Mouse (Mus musculus): ENCODE data around the gene Mphosph9.
"Not testable (repeated sequence)": the region's sequence is repeated elsewhere in the genome, so short reads cannot be mapped to it uniquely, and the experiment has no call there.

Mphosph9 gene

DNA sequence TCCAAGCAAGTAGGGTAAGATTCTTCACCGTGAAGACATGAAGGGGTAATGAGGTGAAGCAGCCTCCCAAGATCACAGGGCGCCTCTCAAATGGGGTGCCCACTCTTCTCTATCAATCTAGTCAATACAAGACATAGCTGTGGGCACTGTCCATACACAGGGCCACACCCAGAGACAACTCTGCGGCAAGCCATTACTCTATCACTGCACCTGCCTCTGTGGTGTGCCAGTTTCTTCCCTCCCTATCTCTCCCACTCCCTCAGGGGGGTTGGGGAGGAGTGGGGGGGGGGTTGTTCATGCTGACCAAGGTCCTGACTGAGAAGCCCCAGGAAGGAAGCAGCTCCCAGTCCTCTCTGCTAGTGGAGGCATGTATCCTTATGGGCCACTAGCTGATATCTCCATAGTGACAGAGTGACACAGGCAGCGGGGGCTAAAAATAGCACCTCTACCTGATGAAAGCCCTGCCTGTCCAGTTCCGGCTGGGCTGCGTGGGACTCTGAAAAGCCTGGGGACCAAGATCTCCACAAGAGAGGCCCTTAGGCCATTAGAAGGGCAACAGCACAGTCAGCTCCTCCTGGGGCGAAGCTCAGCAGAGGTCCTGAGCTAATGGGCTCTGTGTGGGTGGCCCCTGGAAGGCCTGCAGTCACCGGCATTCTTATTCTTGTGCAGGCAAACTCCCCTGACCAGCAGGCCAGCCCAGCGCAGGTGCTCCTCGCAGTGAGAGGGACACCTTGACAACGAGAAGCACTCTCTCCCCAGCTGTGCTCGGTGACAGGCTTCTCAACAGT is 93.7 kb downstream of the Mphosph9 start:
- no peak for DNase-seq

DNA sequence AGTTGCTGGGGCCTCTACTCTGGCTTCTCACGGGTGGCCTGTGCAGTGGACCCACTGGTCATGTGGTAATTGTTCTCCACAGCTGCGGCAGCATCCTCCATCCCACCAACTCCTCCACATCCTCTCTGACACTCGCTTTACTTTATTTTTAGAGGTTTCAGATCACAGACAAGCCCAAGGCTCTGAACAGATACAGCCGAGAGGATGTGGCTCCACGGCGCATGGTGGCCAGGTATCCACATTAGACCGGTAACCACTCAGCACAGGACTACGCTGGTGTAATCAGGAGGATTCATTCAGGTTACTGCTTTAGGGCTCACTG is 94.7 kb downstream of the Mphosph9 start:
- no peak for DNase-seq

DNA sequence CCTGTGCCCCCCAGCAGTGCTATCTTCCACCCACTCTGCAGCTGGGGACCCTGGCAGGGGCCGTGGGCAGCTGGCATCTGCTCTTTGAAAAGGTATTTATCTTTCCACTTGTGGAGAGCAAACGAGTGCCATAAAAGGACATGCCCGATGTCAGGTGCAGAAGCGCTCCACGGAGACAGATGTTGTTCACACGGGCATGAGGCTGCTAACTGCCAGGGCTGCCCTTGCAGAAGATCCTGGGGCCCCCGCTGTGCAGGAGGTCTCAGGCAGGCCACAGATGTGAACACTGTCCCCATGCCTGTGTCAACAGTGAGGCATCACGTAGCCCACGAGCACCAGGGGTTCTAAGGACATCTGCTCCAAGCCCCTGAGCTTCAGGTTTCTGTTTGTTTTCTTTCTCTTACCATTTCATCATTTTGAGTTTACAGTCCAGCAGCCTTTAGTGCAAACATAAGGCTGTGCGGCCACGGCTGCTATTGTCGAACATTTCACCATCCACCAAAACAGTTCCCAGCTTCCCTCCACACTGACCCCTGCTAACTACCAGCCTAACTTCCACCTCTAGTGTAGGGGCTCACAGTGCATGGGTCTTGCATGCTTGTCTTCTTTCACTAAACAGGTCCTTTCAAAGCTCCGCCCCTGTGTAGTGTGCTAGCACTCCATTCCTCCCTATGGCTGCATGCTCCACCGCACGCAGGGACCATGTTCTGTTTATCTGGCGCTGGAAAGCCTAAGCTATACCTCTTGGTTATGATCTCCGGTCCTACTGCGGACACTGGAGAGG is 95.2 kb downstream of the Mphosph9 start:
- no peak for DNase-seq

DNA sequence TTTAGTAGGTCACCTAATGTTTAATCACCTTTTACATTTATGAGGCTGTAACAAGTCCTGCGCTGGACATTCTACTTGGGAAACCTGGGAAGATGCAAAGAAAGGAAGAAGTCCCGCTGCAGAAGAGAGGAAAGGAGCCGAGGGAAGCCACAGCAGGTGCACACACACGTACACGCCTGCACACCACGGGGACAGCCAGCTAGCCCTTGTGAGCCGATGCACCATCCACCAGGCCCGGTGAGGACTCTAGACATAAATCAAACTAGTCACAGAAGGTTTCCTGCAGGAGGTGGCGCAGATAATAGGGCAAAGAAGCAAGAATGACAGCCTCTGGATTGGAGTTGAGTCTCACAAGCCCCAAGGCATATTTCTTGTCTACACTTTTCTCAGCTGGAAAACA is 97.3 kb downstream of the Mphosph9 start:
- no peak for DNase-seq

DNA sequence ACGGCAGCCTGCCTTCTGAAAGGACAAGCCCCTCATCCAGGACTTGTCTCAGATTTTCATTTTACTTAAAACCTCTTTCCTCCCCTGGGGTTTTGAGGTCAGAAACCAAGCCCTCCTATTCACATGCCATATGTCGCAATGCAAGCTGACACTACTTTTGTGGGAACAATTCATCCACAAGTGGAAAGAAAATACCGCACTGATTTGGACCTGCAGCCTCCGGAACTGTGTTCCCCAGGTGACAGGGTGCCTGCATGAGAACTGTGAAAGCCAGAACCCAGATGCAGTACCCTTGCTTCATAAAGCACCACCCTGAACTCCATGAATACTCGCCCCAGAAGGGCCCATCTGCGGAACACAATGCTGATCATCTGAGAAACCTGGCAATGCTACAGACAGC is 100.6 kb downstream of the Mphosph9 start:
- DNase-seq = no peak

DNA sequence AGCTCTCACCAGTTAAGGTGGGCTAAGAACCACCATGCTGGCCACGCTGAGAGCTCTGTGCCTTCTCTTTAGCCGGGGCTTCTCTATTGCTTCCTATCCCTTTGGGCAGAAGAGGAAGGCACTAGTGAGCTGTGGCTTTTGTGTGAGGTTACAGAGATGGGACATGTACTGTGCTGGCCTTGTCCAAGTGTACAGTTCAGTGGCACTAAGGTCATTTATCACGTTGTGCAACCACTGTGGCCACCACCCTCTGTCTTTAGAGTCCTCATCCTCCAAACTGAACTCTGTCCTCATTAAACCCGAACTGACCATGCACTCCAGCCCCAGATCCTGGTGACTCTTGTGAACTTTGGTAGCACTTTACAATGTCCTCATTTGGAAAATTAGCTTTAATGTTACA is 101.3 kb downstream of the Mphosph9 start:
- DNase-seq = no peak

DNA sequence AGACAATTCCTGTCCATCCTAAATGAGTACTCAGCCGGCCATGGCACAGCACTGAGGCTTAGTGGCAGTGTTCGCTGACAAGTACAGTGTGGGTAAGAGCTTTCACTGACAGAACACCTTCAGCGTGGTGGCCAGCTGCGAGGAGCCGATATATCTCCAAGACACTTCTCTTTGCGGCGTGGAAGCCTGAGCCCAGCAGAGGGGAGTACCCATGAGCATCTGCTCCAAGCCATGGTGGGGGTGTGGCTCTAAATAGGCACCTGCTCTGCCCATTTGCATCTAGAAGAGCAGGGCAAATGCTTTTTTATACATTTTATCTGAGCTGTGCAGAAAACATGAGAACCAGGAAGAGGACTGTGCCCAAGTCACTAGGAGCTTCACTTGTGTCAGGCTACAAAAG is 101.9 kb downstream of the Mphosph9 start:
- no peak for DNase-seq

DNA sequence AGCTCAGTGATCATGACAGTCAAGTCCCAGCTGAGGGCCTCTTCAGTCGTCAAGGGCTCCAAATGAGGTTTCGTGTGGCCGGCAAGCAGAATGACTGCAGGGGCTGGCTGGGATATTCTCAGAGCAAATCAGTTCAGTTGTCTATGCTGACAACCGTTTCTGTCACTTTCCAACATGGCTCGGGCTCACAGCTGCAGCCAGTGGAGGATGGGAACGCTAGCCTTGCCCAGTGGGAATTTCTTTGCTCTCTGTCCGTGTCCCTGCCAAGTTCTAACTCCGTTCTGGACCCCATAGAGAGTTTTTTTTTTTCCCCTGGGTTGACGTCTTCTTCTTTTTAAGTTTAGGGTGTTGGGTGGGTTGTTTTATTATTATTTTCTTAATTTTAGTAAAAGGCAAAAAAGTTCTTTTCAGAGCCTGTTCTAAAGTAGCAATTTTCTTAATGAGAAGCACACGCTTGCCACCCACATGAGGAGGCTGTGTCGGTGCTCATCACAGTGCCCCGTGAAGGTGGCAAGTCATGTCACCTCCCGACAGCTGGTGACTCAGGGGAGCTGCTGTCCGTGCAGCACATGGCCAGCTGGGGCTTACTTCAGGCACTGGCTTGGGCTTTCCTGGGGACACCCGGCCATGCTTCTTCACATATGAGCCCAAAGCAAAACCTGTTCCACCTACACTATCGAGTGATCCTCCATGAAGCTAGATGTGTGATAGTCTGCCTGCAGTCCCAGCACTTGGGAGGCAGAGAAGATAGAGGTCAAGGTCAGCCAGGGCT is 103.3 kb downstream of the Mphosph9 start:
- no peak for DNase-seq

DNA sequence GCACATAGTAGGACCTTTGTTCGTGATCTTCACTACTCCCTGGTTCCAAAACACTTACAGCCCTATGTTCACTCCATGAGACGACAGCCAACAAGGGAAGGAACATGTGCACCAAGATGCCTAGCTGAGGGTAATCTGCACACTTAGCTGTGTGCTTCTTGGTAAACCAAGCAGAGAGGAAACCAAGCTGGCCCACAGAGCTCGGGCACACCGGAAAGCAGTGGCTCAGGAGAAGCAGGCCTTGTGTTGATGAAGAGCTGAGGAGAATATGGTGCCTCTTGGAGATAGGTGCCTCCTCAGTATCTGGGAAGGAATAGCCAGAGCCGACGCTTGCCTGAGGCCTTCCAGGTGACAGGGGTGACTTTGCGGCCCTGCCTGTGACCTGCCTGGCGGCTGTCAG is 104.2 kb downstream of the Mphosph9 start:
- no peak for DNase-seq

DNA sequence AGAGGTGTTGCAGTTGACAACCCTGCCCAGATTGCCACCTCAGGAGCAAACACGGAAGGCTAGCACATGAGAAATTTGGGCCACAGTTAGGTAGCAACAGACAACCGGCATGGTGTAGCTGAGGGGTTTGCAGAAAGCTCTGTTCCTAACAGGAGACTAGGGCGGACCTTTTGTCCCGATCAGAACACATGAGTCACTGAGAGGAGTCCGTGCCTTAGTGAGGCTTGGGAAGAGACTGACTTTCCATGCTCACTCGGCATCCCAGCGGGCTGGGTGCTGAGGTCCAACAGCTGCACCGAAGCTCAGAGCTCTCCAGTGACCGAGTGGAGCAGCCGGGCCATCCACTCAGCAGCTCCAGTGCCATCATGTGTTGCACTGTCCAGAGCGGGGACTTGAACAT is 105.1 kb downstream of the Mphosph9 start:
- no peak for DNase-seq

DNA sequence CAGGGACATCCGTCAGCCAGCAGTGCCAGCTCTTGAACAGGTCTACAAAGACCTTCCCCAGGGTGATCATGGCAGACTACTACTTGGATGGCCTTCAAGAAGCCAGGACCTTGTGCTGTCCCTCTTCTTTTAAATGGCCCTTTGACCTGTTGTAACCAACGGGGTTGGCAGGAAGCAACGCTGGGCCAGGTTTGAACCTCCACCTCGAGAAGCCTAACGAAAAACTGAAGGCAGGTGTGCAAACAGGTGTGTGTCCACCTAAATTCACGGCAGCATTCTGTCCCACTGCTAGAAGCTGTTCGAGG is 106.1 kb downstream of the Mphosph9 start:
- no peak for DNase-seq

DNA sequence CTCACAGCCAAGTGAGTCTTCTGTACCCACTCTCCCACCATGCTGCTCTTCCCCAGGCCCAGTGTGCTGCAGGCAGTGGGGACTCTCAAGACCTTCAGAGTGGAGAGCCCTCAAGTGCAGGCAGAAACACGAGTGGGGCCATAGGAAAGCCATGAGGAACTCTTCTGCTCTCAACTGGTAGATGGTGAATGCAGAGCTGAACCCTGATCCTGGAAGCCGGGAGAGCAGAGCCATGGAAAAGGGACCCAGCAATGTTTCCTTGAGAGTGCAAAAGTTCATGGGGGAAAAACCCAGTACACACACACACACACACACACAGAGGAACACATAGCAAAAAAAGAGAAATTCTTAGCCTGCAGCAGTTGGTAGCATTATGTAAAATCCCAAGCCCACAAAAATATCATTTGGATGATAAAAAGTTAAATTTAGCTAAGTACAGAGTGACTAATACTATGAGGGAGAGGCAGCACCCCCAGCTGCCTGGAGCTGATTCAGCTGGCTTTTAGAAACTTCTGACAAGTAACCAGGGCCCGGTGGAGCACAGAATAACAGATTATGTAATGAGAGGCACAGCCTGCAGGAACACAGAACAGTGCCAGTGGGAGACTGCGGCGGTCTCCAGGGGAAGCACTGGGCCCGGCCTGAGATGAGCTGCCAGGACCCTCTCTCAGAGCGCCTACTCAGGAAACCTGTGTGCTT is 106.6 kb downstream of the Mphosph9 start:
- peak; percentile 35 for DNase-seq

DNA sequence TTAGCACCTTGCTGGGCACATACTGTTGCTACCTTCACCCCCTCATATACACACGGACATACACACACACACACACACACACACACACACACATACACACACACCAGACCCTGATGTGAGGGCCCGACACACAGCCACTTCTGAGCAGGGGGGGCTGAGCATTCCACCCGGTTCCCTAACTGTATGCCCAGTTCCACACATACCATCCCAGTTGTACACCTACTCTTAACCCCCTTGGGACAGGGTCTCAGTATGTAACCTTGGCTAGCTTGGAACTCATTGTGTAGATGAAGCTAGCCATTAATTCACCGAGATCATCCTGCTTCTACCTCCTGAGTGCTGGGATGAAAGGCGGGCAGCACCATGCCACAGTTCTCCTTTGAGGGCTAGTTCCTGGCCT is 107.2 kb downstream of the Mphosph9 start:
- no peak for DNase-seq

DNA sequence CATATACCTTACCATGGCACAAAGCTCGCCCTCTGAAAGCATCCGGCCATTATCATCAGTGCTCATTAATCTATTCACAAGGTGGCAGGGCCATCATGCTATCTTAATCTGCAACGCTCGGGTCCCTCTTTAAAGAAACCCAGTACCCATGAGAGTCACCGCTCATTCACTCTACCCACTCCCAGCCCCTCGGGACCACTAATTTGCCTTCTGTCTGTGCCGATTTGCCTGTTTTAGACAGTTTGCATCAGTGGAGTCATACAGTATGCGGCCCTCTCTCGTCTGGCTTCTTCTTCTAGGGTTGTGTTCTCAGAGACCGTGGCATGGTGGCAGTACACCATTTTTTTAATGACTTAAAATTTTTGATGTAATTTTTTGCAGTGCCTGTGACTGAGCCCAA is 108.3 kb downstream of the Mphosph9 start:
- no peak for DNase-seq

DNA sequence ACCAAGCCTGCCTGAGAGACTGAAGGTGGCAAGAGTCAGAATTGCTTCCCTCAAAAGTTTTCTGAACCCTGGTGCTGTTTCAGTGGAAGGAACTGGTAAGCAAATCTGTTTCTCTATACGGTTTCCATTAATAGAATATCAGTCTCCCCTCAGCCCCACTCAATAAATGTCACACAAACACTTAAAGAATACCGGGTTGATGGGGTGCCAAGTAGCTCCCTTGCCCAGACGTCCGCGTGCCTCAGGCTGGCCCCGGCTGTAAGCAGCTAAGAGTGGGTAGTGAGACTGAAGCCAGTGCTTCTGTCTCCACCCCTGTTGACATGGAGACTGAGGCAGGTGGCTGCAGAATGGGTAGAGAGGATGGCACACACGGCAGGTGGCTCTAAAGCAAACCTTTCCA is 108.8 kb downstream of the Mphosph9 start:
- no peak for DNase-seq

DNA sequence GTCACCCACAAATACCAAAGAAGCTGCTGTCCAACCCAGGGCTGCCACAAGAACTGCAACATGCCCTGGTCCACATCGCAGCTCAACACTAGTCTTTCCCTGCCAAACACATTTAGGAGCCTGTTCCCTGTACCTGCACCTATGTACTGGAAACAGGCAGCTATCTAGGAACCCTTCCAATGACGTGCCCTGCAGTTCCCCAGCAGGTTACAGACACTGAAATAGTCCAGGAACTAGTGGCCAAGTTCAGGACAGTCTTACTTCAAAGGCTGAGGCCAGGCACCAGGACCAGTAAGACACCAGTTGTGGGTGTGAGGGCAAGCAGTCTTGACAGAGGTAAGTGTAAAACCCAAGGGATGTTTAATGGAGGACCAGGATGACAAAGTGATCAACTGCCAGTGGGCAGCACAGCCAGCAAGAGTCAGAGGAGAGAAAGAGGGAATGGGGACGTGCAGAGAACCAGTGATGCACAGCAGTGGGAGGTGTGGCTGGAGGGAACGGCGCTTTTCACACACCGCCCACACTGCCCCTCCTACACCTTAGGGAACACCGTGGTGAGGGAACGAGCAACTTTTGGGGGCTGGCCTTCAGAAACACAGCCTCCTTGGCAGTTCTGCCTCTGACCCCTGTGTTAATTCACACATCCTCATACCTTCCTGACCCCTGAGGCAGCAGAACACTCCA is 110.1 kb downstream of the Mphosph9 start:
- DNase-seq = no peak

DNA sequence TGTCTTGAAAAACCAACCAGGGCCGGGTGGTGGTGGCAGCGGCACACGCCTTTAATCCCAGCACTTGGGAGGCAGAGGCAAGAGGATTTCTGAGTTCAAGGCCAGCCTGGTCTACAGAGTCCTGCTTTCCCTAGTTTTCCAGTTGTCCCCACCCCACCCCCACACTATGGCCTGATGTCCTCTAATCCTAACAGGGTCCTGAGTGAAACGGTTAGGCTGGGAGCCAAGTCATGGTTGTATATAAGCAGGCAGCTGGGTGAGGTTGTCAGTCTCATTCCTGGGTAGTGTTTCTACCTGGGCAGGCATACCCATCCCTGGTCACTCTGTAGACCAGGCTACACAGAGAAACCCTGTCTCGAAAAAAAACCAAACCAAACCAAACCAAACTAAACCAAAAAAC is 110.7 kb downstream of the Mphosph9 start:
- not testable (repeated sequence) for DNase-seq

DNA sequence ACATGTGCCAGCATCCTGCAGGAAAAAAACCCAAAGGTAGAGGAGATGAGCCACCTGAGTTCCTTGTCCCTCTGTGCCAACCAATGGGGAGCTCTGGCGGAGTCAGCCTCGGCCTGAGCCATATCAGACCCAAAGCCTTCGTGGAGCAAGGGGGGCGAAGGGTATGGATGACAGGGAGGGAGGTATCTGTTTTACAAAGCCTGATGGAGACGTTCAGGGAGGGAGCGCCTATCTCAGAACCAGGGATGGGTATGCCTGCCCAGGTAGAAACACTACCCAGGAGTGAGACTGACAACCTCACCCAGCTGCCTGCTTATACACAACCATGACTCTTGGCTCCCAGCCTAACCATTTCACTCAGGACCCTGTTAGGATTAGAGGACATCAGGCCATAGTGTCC is 111.4 kb downstream of the Mphosph9 start:
- no peak for DNase-seq

DNA sequence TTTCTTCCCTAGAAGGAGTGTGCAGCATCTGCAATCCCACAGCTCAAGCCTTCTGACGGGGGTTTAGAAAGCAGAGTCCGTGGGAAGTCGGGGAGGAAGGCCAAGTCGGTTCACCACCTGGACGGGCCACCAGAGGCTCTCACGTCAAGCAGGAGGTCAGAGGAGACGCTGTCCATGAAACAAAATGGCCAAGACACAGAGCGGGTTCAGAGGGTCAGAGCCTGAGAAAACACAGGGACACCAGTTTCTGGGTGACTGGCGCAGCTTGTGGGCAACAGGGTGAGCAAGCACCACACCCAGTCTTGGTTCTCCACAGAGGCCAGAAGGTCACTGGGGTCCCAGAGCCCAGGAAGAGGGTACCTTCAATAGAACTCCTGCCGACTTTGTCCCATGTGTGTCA is 112.1 kb downstream of the Mphosph9 start:
- no peak for DNase-seq

DNA sequence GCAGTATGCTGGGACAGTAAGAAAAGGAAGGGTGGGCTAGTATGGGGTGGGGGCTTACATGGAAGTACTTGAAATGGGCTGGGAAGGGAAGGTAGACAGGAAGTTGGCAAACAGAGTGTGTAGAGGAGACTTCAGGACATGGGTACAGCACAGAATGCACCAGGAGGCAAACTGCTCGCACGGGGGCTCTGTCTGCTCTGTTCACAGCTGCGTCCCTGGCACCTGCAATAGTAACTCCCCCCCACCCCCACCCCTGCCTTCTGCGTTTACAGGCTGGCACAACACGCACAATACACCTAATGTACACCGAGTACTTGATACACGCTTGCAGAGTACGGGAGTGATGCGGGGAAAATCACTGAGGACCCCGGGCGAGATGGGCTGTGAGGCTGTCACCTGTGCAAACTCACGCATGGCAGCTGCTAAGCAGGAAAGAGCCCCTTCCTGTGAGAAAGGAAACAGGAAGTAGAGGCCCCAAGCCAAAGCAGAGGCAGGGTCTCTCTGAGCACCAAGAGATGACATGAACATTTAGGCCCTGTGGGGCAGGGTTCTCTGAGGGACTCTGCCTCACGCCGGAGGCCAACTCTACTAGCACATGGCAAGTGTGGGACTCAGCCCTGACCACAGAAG is 113.1 kb downstream of the Mphosph9 start:
- no peak for DNase-seq

DNA sequence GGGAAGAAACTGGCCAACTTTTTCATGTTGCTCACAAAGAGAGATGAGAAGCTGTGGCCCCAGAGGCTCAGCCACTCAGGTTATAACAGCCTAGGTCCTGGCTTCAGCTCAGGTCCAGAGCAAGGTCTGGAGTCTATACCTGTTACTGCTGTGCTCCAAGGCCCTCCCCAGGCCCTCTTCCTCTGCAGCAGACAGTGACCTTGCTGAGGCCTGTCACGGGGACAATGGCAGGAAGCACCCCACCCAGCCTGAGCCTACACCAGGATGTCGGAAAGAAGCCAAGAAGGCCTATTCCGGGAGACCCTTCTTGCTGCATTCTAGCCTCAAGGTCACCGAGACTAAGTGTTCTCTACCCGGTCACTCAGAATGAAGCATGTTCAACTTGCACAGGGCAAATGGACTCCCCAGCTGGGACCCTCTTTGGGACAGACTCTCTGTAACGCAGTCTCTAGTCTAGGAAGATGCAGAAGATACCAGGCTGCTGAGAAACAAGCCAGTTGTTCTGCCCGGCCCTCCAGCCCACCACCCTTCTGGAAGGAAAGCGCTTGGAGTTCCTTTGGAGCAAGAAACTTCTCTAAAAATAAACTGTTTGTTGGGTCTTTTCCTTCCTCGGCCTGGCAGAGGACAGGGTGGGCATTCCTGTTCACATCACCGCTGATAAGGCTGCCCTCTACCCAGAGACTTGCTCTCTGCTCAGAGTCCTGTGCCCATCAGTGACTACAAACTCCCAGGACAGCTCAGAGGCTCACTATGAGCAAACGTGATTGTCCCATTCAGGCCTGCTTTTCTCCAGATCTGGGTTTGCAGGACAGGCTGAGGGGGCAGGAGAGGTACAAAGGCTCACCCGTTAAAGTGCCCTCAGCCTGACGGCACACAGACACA is 113.9 kb downstream of the Mphosph9 start:
- no peak for DNase-seq

All from right cerebral cortex, postnatal 4 days (tissue).